ENCODE assay signal across 8 mouse cellular contexts in the genomic region with DNA sequence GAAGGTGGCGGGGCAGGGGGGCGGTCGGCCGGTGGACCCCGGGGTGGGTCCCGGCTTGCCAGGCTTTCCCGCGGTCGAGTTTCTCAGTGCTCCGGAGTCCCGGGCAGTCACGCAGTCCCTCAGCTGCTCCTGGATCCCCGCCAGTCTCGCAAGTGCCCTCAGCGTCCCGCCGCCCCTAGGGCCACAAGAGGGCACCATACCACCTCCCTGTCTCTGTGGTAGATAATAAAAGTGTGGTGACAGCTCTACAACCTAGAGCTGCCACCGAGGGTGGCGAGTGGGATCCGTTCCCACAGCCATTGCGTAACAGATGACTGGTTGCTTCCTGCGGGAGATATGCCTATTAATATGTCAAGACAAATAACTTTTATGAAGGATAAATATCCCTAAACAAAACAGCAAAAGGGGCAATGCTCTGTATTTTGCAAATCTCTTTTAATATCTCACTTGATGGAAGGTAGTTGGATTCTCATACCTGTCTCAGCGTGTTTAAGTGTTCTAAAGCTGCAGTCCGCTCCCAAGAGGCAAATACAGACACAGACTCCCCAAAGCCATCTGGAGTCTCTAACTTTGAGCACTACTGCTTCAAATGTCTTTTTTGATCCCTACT. TPM values are rescaled to one million over a fixed set of nuclear protein-coding genes. Genes with fewer than 3 reads are reported as not detected.
DNase-seq lines count a peak whose midpoint lies in the region; ATAC-seq and TF ChIP-seq lines count a peak whose summit lies in the region.

No protein-coding gene starts in this region.

- peaks cover 0 to 4% of the 10 kb centered on the region in 2 experiments; a peak in 1 of 4 replicates for H3K4me1 ChIP-seq in ES-E14 (ENCODE audit: control insufficient read depth in 2 of 2, insufficient read depth in 2 of 2, low read length in 2 of 2, poor library complexity in 1 of 2)
- peaks cover 13% of the 10 kb centered on the region for H3K4me1 ChIP-seq in forebrain, embryonic 13.5 days
- H3K4me1 ChIP-seq in liver, embryonic 16.5 days (ENCODE audit: control insufficient read depth, low read depth, low read length) = peaks cover 8% of the 10 kb centered on the region
- no peaks in the 10 kb centered on the region for H3K4me1 ChIP-seq in neural tube, embryonic 12.5 days

- peaks cover 10% of the 10 kb centered on the region for H3K36me3 ChIP-seq in ES-E14 (ENCODE audit: control insufficient read depth, insufficient read depth, low read length, poor library complexity, severe bottlenecking)
- H3K36me3 ChIP-seq in forebrain, embryonic 13.5 days (ENCODE audit: poor library complexity, severe bottlenecking) = peaks cover 15% of the 10 kb centered on the region
- H3K36me3 ChIP-seq in liver, embryonic 16.5 days (ENCODE audit: control insufficient read depth, insufficient read depth) = 0 out of 2 replicates have a peak, but pooled peaks cover 3% of the 10 kb centered on the region
- H3K36me3 ChIP-seq in neural tube, embryonic 12.5 days = peaks cover 16% of the 10 kb centered on the region

- H3K9ac ChIP-seq in ES-E14 (ENCODE audit: insufficient read depth, low read depth, low read length, poor library complexity, severe bottlenecking) = peak overlapping the region; percentile 93
- peak overlapping the region; percentile 79 for H3K9ac ChIP-seq in forebrain, embryonic 13.5 days
- peak overlapping the region; percentile 89 for H3K9ac ChIP-seq in liver, embryonic 16.5 days (ENCODE audit: low read depth, low read length)
- peak overlapping the region; percentile 68 for H3K9ac ChIP-seq in neural tube, embryonic 12.5 days

- H3K27ac ChIP-seq in ES-E14 (ENCODE audit: insufficient read depth, low read depth, low read length, poor library complexity, severe bottlenecking) = peak overlapping the region; percentile 7; the same call in 1 of the 2 replicates
- peak overlapping the region; percentile 95 for H3K27ac ChIP-seq in forebrain, embryonic 13.5 days
- H3K27ac ChIP-seq in liver, embryonic 16.5 days (ENCODE audit: low read length) = peak overlapping the region; percentile 96
- peak overlapping the region; percentile 75; the same call in 1 of the 2 replicates for H3K27ac ChIP-seq in neural tube, embryonic 12.5 days

- in situ Hi-C loops in ES-E14 (cut with MboI; ENCODE audit: low sequenced_read_pairs in 2 of 2, unreplicated experiment in 2 of 2) = no loop called here

- H3K4me3 ChIP-seq in ES-E14 (ENCODE audit: insufficient read depth in 1 of 2, low read depth in 1 of 2, low read length in 2 of 2, poor library complexity in 1 of 2, severe bottlenecking in 1 of 2) = peak overlapping the region; percentile 78 to 90
- peak overlapping the region; percentile 65 for H3K4me3 ChIP-seq in forebrain, embryonic 13.5 days
- H3K4me3 ChIP-seq in liver, embryonic 16.5 days (ENCODE audit: low read depth, low read length) = peak overlapping the region; percentile 87
- H3K4me3 ChIP-seq in neural tube, embryonic 12.5 days = peak overlapping the region; percentile 63

- WGBS in forebrain, embryonic 13.5 days = 2% methylated on average over 22 of the region's 24 CpGs
- 1% methylated on average over 24 of the region's 24 CpGs for WGBS in large intestine, adult 2 months
- 2% methylated on average over 19 of the region's 24 CpGs for WGBS in liver, embryonic 16.5 days (ENCODE audit: insufficient replicate concordance)
- WGBS in neural tube, embryonic 12.5 days = 2% methylated on average over 16 of the region's 24 CpGs

- peak; percentile 66 for DNase-seq in ES-E14 (ENCODE audit: low read depth, low spot score)
- DNase-seq in c-Kit-positive CD71-positive TER-119-positive erythroid progenitor cells, embryonic 14.5 days (ENCODE audit: low spot score) = peak; percentile 79
- peak; percentile 90 to 92 for DNase-seq in heart, postnatal 14 days
- peak; percentile 72 for DNase-seq in large intestine, adult 2 months (ENCODE audit: low read depth, low spot score)
- DNase-seq in testis, postnatal 10 days (ENCODE audit: low spot score) = peak; percentile 95

- peak; percentile 91; the same call in 1 of the 2 replicates for ATAC-seq in forebrain, embryonic 13.5 days
- peak; percentile 87 for ATAC-seq in liver, embryonic 16.5 days (ENCODE audit: low read depth)
- peak; percentile 91 for ATAC-seq in neural tube, embryonic 12.5 days (ENCODE audit: low FRiP score, low read depth)

- intact Hi-C loops in heart, postnatal 14 days (cut with DNase I) = loop anchor here (5.0 kb wide), 1 partner anchor 61 kb away; no protein-coding TSS in a partner anchor

- no peaks in the 10 kb centered on the region for H3K9me3 ChIP-seq in ES-E14 (ENCODE audit: control insufficient read depth, insufficient read depth, low read depth, low read length)
- H3K9me3 ChIP-seq in forebrain, embryonic 13.5 days (replicated peaks) = no peaks in the 10 kb centered on the region
- no peaks in the 10 kb centered on the region for H3K9me3 ChIP-seq in liver, embryonic 16.5 days (replicated peaks; ENCODE audit: control insufficient read depth, low read length)
- H3K9me3 ChIP-seq in neural tube, embryonic 12.5 days = no peaks in the 10 kb centered on the region

- no peaks in the 10 kb centered on the region for H3K27me3 ChIP-seq in forebrain, embryonic 13.5 days
- no peaks in the 10 kb centered on the region for H3K27me3 ChIP-seq in liver, embryonic 16.5 days (ENCODE audit: control insufficient read depth, insufficient read depth, low read depth, low read length)
- H3K27me3 ChIP-seq in neural tube, embryonic 12.5 days (replicated peaks) = no peaks in the 10 kb centered on the region

- peak overlapping the region; percentile 70 for H3K4me2 ChIP-seq in forebrain, embryonic 13.5 days
- peak overlapping the region; percentile 81 for H3K4me2 ChIP-seq in liver, embryonic 16.5 days (ENCODE audit: low read depth, low read length)
- peak overlapping the region; percentile 64 for H3K4me2 ChIP-seq in neural tube, embryonic 12.5 days (replicated peaks)

TF ChIP-seq in ES-E14, 5 proteins besides CTCF, POLR2A, EP300 and RAD21:
- TF ChIP-seq CHD2 (IDR thresholded peaks at IDR 0.05; ENCODE audit: low read depth, low read length) = no peak
- TF ChIP-seq ZC3H11A (IDR thresholded peaks at IDR 0.05; ENCODE audit: borderline replicate concordance, low read depth, low read length) = no peak
- no peak for TF ChIP-seq HCFC1 (IDR thresholded peaks at IDR 0.05; ENCODE audit: borderline replicate concordance, insufficient read depth, low read length)
- no peak for TF ChIP-seq MAFK (IDR thresholded peaks at IDR 0.05; ENCODE audit: insufficient read depth, low read depth, low read length)
- no peak for TF ChIP-seq ZNF384 (IDR thresholded peaks at IDR 0.05; ENCODE audit: low read depth, low read length)

RNA-seq across cellular contexts. Expression of gene Cox15, which starts 0.5 kb away (rescaled TPM):
- total RNA-seq in ES-E14 (2012; rRNA removed) = 16.9 and 19.8 TPM in 2 replicates
- polyA plus RNA-seq in forebrain, embryonic 13.5 days (2015; fragmentation: Nextera tagmentation; extraction: Ambion mirVana) = 13.1 and 13.5 TPM in 2 replicates
- total RNA-seq in heart, postnatal 14 days (2021) = 10 to 100 TPM; 29.5 to 34.6 TPM
- 13.0 and 15.8 TPM in 2 replicates for polyA plus RNA-seq in large intestine, adult 2 months (2012; rRNA removed)
- 5.2 and 5.3 TPM in 2 replicates for polyA plus RNA-seq in liver, embryonic 16.5 days (2015; fragmentation: Nextera tagmentation; extraction: Ambion mirVana)
- polyA plus RNA-seq in neural tube, embryonic 12.5 days (2016; fragmentation: Nextera tagmentation; extraction: Ambion mirVana) = 13.0 and 14.0 TPM in 2 replicates

RNA-seq across cellular contexts. Expression of gene Cutc, which starts 0.5 kb away (rescaled TPM):
- total RNA-seq in ES-E14 (2012; rRNA removed) = 2.9 and 3.8 TPM in 2 replicates
- polyA plus RNA-seq in forebrain, embryonic 13.5 days (2015; fragmentation: Nextera tagmentation; extraction: Ambion mirVana) = 9.6 and 10.4 TPM in 2 replicates
- total RNA-seq in heart, postnatal 14 days (2021) = 10 to 100 TPM in 1 of 2 experiments, 1 to 10 TPM in 1; 9.5 to 12.7 TPM
- 9.2 and 9.3 TPM in 2 replicates for polyA plus RNA-seq in large intestine, adult 2 months (2012; rRNA removed)
- polyA plus RNA-seq in liver, embryonic 16.5 days (2015; fragmentation: Nextera tagmentation; extraction: Ambion mirVana) = 9.6 and 10.8 TPM in 2 replicates
- polyA plus RNA-seq in neural tube, embryonic 12.5 days (2016; fragmentation: Nextera tagmentation; extraction: Ambion mirVana) = 10.2 and 10.9 TPM in 2 replicates

RNA-seq across cellular contexts. Expression of gene Abcc2, which starts 28.7 kb away (rescaled TPM):
- 1.6 and 3.8 TPM in 2 replicates for total RNA-seq in ES-E14 (2012; rRNA removed)
- not detected in 2 replicates for polyA plus RNA-seq in forebrain, embryonic 13.5 days (2015; fragmentation: Nextera tagmentation; extraction: Ambion mirVana)
- not detected for total RNA-seq in heart, postnatal 14 days (2021)
- 6.2 and 50.4 TPM in 2 replicates for polyA plus RNA-seq in large intestine, adult 2 months (2012; rRNA removed)
- polyA plus RNA-seq in liver, embryonic 16.5 days (2015; fragmentation: Nextera tagmentation; extraction: Ambion mirVana) = 10.7 and 13.6 TPM in 2 replicates
- 0.08 and 0.09 TPM in 2 replicates for polyA plus RNA-seq in neural tube, embryonic 12.5 days (2016; fragmentation: Nextera tagmentation; extraction: Ambion mirVana)

Comparison
In these comparisons a context has a peak if more than half of its experiments do, and no peak if none do; other contexts are left out.
1. Peak in every context shown above with its lines: DNase-seq, ATAC-seq, H3K4me3 ChIP-seq and H3K27ac ChIP-seq.
2. H3K27ac ChIP-seq: peak in every context shown above with its lines; median percentile 96 in liver, embryonic 16.5 days; 95 in forebrain, embryonic 13.5 days; 75 in neural tube, embryonic 12.5 days; 7 in ES-E14.